Mouse (Mus musculus) heart, postnatal 0 days (tissue): ENCODE results near the gene Mertk. TPM values are rescaled to one million over a fixed set of nuclear protein-coding genes. Genes with fewer than 3 reads are reported as not detected.

Experiments
- ATAC-seq: fragments of 200-750 bp; cut with Nextera tagmentation; 2 replicates; pipeline ENCODE4 v1.8.0; 2017; ENCODE audit warnings: low read depth, moderate number of reproducible peaks, moderate library complexity; ENCODE audit not compliant: insufficient read depth
- DNase-seq: peaks from one replicate; pipeline ENCODE4 v3.0.0-alpha.2; 2016; ENCODE audit warnings: low spot score
- H3K27ac ChIP-seq: fragments of 300-500 bp; sonication (generic); 2 replicates; pipeline ENCODE4 v1.5.1; 2014; ENCODE audit warnings: low read depth, mild to moderate bottlenecking
- H3K27me3 ChIP-seq: fragments of 300-500 bp; sonication (generic); 2 replicates; pipeline ENCODE4 v1.6.1; 2014; ENCODE audit warnings: low read length, mixed read lengths; ENCODE audit not compliant: control insufficient read depth, insufficient read depth
- H3K36me3 ChIP-seq: fragments of 300-500 bp; sonication (generic); replicated peaks from 2 replicates; pipeline ENCODE4 v1.6.1; 2014; ENCODE audit warnings: low read length, mixed read lengths; ENCODE audit not compliant: control insufficient read depth, insufficient read depth
- H3K4me1 ChIP-seq: fragments of 300-500 bp; sonication (generic); 2 replicates; pipeline ENCODE4 v1.6.1; 2014; ENCODE audit warnings: antibody characterized with exemption; ENCODE audit not compliant: control insufficient read depth, insufficient read depth
- H3K4me2 ChIP-seq: fragments of 300-500 bp; sonication (generic); 2 replicates; pipeline ENCODE4 v1.6.1; 2014; ENCODE audit warnings: low read depth, mild to moderate bottlenecking, low read length, moderate library complexity
- H3K4me3 ChIP-seq: fragments of 300-500 bp; sonication (generic); 2 replicates; pipeline ENCODE4 v1.5.1; 2014; ENCODE audit warnings: low read depth, low read length
- H3K9ac ChIP-seq: fragments of 300-500 bp; sonication (generic); replicated peaks from 2 replicates; pipeline ENCODE4 v1.6.1; 2014; ENCODE audit warnings: low read depth, low read length, mixed read lengths
- H3K9me3 ChIP-seq: fragments of 300-500 bp; sonication (generic); replicated peaks from 2 replicates; pipeline ENCODE4 v1.6.1; 2016; ENCODE audit warnings: low read length; ENCODE audit not compliant: control insufficient read depth
- CTCF ChIP-seq: IDR thresholded peaks from 2 replicates; pipeline ENCODE4 v1.5.1; 2016; ENCODE audit warnings: antibody characterized with exemption, control low read depth, low read depth
- EP300 ChIP-seq: IDR thresholded peaks from 2 replicates; pipeline ENCODE4 v1.6.1; 2016; ENCODE audit warnings: antibody characterized with exemption, low read depth
- WGBS: fragments of 180-500 bp; shearing (Covaris S2); extraction: QIAGEN DNeasy Blood & Tissue Kit; methylation state at CpG from one replicate; pipeline ENCODE4 v1.1.7; 2014; 5-methylcytosine and 5-hydroxymethylcytosine counted together
- polyA plus RNA-seq: library from polyadenylated mRNA; unstranded; fragments of >200 nt; fragmentation: Nextera tagmentation; extraction: Ambion mirVana; gene quantifications from 2 replicates; pipeline ENCODE4 v1.2.1, GENCODE M21; 2015
- total RNA-seq: library from RNA; depleted of rRNA; stranded (reverse); fragments of >200 nt; gene quantifications from 2 replicates; pipeline ENCODE4 v1.2.3, GENCODE M21; 2014; ENCODE audit warnings: low replicate concordance

Gene Mertk
- total and polyA plus RNA-seq, 2 experiments from 2014 or later = 2.3 to 6.1 TPM

GRCm38 (mm10) chr2:128722106-128722710 is 23.5 kb downstream of the Mertk start:
- no peak overlapping the region for H3K4me2 ChIP-seq
- H3K4me1 ChIP-seq = 0 out of 2 replicates have a peak, but pooled peaks cover 2% of the 10 kb centered on the region
- WGBS = 89% methylated on average over 5 of the region's 5 CpGs
- H3K27me3 ChIP-seq = no peaks in the 10 kb centered on the region
- no peaks in the 10 kb centered on the region for H3K36me3 ChIP-seq
- ATAC-seq = no peak
- no peak for DNase-seq
- peaks cover 9% of the 10 kb centered on the region; the same call in 1 of the 2 replicates for H3K9me3 ChIP-seq
- H3K9ac ChIP-seq = no peak overlapping the region
- H3K4me3 ChIP-seq = no peak overlapping the region
- TF ChIP-seq CTCF = no peak
- TF ChIP-seq EP300 = no peak
- no peak overlapping the region for H3K27ac ChIP-seq

DNA sequence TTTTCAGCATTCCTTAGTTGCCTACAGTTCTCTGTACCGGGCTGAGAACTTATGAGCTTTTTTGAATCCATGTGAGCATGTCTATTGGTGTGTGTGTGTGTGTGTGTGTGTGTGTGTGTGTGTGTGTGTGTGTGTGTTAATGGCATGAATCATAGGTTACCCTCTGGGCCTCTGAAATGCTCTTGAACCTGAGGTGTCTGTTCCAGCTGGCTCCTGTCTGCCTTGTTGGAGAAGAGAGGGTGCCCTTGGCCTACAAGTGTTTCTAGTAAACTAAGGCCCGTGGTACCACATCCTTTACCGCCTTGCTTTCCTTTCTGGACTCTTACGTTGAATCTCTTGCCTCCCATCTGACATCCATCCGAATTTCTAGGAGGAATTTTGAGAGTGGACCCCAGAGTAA is 27.3 kb downstream of the Mertk start:
- Histone ChIP-seq H3K9ac (no peak overlapping the region), H3K9me3 (peaks cover 5% of the 10 kb centered on the region; the same call in 1 of the 2 replicates), H3K4me1 (peaks cover 14% of the 10 kb centered on the region; the same call in 1 of the 2 replicates), H3K27ac (no peak overlapping the region), H3K4me3 (no peak overlapping the region), H3K36me3 (no peaks in the 10 kb centered on the region; the same call in 1 of the 2 replicates), H3K4me2 (no peak overlapping the region), H3K27me3 (no peaks in the 10 kb centered on the region)
- DNase-seq (no peak), ATAC-seq (no peak)
- WGBS = 79% methylated on average over 5 of the region's 5 CpGs
- no peak for TF ChIP-seq CTCF
- no peak for TF ChIP-seq EP300

DNA sequence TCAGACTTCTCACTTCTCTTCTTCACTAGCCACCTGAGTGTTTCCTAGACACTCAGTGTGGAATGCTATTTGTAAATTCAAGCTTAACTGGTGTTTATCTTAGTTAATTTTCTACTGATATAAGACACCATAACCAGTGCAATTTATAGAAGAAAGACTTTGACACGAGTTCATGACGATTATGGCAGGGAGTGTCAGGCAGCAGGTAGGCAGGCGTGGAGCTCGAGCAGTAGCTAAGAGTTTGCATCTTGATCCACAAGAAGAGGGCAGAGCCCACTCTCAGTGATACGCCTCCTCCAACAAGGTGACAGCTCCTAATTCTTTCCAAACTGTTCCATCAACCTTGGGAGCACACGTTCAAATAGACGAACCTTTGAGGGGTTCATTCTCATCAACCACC is 27.9 kb downstream of the Mertk start:
- no peak overlapping the region for H3K27ac ChIP-seq
- H3K9ac ChIP-seq = no peak overlapping the region
- H3K36me3 ChIP-seq = no peaks in the 10 kb centered on the region; the same call in 1 of the 2 replicates
- TF ChIP-seq CTCF (no peak), EP300 (no peak)
- peaks cover 14% of the 10 kb centered on the region; the same call in 1 of the 2 replicates for H3K4me1 ChIP-seq
- no peak overlapping the region for H3K4me2 ChIP-seq
- no peak overlapping the region for H3K4me3 ChIP-seq
- WGBS = 78% methylated on average over 7 of the region's 7 CpGs
- H3K9me3 ChIP-seq = no peaks in the 10 kb centered on the region
- no peaks in the 10 kb centered on the region for H3K27me3 ChIP-seq
- ATAC-seq (no peak), DNase-seq (no peak)

GRCm38 (mm10) chr2:128727552-128727951 is 28.8 kb downstream of the Mertk start:
- DNase-seq (peak; percentile 73), ATAC-seq (peak; percentile 85)
- Histone ChIP-seq H3K36me3 (no peaks in the 10 kb centered on the region; the same call in 1 of the 2 replicates), H3K9me3 (no peaks in the 10 kb centered on the region), H3K27ac (peak overlapping the region; percentile 50), H3K27me3 (no peaks in the 10 kb centered on the region), H3K4me3 (no peak overlapping the region), H3K9ac (no peak overlapping the region), H3K4me2 (peak overlapping the region; percentile 21; the same call in 1 of the 2 replicates), H3K4me1 (peaks cover 14% of the 10 kb centered on the region; the same call in 1 of the 2 replicates)
- TF ChIP-seq CTCF (no peak), EP300 (no peak)
- 19% methylated on average over 3 of the region's 3 CpGs for WGBS

- Histone ChIP-seq H3K4me3 (no peak overlapping the region), H3K9ac (no peak overlapping the region), H3K27ac (peak overlapping the region; percentile 50), H3K9me3 (no peaks in the 10 kb centered on the region), H3K4me1 (peaks cover 14% of the 10 kb centered on the region; the same call in 1 of the 2 replicates), H3K27me3 (no peaks in the 10 kb centered on the region), H3K36me3 (no peaks in the 10 kb centered on the region; the same call in 1 of the 2 replicates), H3K4me2 (0 out of 2 replicates have a peak overlapping the region, but pooled peaks have one; percentile 21)
- TF ChIP-seq CTCF (no peak), EP300 (no peak)
- ATAC-seq (peak; percentile 19; the same call in 1 of the 2 replicates), DNase-seq (no peak)
- 28% methylated on average over 4 of the region's 4 CpGs for WGBS
These were observed 29.3 kb downstream of the Mertk start for GRCm38 (mm10) chr2:128728066-128728465.

- ATAC-seq (no peak), DNase-seq (no peak)
- H3K4me1 ChIP-seq = peaks cover 14% of the 10 kb centered on the region; the same call in 1 of the 2 replicates
- H3K9me3 ChIP-seq = no peaks in the 10 kb centered on the region
- TF ChIP-seq EP300 (no peak), CTCF (no peak)
- no peak overlapping the region for H3K4me3 ChIP-seq
- 83% methylated on average over 7 of the region's 7 CpGs for WGBS
- no peak overlapping the region for H3K27ac ChIP-seq
- no peaks in the 10 kb centered on the region; the same call in 1 of the 2 replicates for H3K36me3 ChIP-seq
- H3K4me2 ChIP-seq = no peak overlapping the region
- H3K9ac ChIP-seq = no peak overlapping the region
- H3K27me3 ChIP-seq = no peaks in the 10 kb centered on the region
These were observed 30.4 kb downstream of the Mertk start for GRCm38 (mm10) chr2:128729141-128729540.
